In the genomic region with DNA sequence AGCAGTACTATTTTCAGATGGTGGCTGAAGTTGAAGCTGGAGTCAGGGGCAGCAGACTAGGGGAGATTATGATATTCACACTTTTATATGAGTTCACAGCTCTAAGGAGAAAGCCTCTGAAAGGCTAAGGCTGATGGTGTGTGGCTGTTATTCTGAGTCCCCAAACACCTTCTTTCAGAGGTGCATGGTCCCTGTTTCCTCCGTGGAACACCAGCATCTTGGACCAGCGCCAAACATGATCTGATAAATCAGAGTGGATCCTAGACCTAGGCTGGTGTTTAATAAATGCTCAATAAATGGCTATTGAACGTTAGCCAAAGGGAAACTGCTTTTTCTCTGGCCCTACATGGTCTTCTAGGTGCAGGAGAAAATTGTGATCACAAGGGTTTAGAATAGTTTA, we compare ENCODE assay signal across 13 mouse cellular contexts.
DNase-seq lines count a peak whose midpoint lies in the region.
"Had no signal": no experiment of that assay in that cellular context is flagged by ENCODE, and none has a peak within 500 bp of the region (broad histone marks: within the 10 kb centered on the region; RNA-seq: fewer than 3 reads in every experiment).

No protein-coding gene starts in this region.

- peak; percentile 3 for DNase-seq in adrenal gland, postnatal 10 days
- DNase-seq in adrenal gland, postnatal 14 days: no peak
- peak; percentile 28 to 59 for DNase-seq in cerebellum, postnatal 14 days
- DNase-seq in cerebellum, postnatal 4 days (ENCODE audit: low spot score in 2 of 2): no peak
- peak; percentile 19 for DNase-seq in right cerebral cortex, postnatal 4 days
- DNase-seq in right cerebral cortex, postnatal 10 days (ENCODE audit: low spot score in 2 of 2): no peak
- DNase-seq: adrenal gland, adult 8-10 months; B cell, adult 2 months; cerebellum, adult 11-12 months; cerebellum, adult 8-10 months; cerebellum, adult 9-11 months; cerebellum, postnatal 36 days; forebrain, postnatal 0 days had no signal

Comparison
In these comparisons a context has a peak if more than half of its experiments do, and no peak if none do; other contexts are left out.
1. DNase-seq: peak in adrenal gland, postnatal 10 days (single experiment), cerebellum, postnatal 14 days (2 of 2) and right cerebral cortex, postnatal 4 days (single experiment); none in adrenal gland, postnatal 14 days (single experiment), cerebellum, postnatal 4 days (0 of 2) and right cerebral cortex, postnatal 10 days (0 of 2).